Mouse (Mus musculus) brain, adult 2 months (tissue): ENCODE data around the gene Gm17655.
"Not testable (repeated sequence)": the region's sequence is repeated elsewhere in the genome, so short reads cannot be mapped to it uniquely, and the experiment has no call there.

Source experiments
- DNase-seq: peaks from one replicate; pipeline ENCODE4 v3.0.0; 2011; ENCODE audit warnings: low read depth, low spot score

The Gm17655 gene

DNA sequence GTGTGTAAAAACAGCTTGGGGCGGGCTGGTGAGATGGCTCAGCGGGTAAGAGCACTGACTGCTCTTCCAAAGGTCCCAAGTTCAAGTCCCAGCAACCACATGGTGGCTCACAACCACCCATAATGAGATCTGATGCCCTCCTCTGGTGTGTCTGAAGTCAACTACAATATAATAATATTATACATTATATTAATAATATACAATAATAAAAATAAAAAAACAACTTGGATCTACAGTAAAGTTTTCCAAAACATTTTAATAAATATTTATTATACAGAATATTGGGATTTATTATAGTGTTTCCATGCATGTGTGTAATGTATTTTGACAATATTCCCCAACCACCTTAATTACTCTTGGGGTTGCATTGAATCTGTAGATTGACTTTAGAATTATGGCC, at the start of gene Gm17655:
TSS of gene Gm17655 (minus strand) at position 101 of the 400 bp plus-strand sequence.
- not testable (repeated sequence) for DNase-seq

DNA sequence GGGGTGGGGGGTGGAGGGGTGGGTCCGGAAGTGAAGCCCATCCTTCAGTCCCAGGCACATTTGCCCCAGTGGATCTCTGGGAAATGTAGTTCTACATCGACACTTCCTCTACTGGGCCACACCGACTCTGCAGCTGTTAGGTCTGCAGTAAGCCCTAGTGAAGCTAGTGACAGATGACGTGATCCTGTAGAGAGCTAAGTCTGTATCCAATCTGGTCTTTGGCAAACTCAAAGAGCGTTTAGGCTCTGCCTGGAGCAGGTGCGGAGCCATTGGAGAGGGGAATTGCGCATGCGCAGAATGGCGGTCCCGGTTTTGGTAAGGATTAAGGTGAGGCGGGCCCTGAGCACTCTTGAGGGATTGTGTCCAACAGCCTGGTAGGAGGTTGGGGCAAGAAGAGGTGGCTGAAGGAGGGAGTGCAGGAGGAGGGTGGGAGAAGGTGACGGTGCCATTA, 37.7 kb upstream of the Gm17655 start, which contains the start of gene Zfp605:
TSS of gene Zfp605 (plus strand) at position 102 of the 451 bp plus-strand sequence.
- peak; percentile 97 for DNase-seq

GRCm38 (mm10) chr5:110108305-110108628, 36.0 kb upstream of the Gm17655 start:
- DNase-seq, result no peak

GRCm38 (mm10) chr5:110107581-110108304, 35.4 kb upstream of the Gm17655 start, which contains the start of gene Gtpbp6:
Gene Gtpbp6 (minus strand): TSS chr5:110108197.
- peak; percentile 99 for DNase-seq

DNA sequence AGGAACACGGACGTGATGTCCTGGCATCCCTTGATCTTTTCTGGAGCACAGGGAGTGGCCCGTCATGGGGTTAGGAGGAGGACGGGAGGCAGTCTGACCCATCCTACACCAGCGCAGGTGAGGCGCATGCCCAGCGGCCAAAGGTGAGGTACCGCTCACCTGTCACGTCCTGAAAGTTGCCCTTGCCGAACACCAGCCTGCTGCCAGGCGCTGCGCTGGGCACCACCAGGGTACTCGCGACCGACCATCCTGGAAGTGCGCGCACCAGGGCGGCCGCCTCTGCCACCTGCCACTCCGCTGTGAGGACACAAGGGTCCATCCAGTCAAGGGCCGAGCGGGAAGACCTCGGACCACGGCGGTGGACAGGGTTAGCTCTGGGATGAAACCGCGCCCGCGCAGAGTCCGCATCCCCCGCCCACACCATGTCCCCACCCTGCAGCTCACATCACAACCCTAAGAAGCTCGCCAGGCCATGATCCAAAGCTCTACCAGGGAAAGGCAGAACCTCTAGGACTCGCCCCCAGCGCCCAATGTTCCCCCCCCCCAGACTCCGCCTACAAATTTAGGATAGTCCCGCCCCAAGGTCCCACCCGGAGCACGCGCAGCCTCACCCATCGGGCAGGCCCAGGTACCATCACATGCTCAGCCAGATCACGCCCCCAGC, 34.7 kb upstream of the Gm17655 start:
- DNase-seq, result no peak

DNA sequence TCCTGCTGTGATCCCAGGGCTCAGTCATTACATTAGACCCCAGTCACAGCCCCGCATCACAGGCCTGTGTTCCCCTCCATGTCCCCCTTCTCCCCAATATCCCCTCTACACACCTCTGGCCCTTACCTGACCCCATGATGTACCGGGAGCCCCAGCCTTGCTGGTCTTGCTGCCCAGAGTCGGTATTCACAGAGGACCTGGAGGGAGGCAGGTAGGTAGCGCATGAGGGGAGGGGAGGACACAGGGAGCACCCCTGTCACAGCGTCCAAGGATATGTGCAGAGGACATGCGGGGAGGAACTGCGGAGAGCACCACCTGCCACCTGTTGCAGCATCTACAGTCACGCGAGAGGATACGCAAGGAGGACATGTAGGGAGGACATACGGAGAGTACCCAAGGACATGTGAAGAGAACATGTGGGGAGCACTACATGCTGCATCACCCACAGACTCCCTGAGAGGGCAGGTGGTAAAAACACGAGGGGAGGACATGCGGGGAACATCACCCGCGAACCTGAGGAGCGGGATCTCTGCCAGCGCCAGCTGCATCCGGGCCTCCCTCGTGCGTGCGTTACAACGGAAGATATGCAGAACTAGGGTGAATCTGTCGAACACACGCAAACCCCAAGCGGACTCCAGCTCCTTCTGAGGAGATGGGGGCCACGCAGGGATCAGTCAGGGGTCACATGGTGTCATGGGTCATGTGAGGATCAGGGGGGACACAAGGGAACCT, 34.0 kb upstream of the Gm17655 start:
- DNase-seq, result peak; percentile 29

- DNase-seq, result no peak
These were observed 32.5 kb upstream of the Gm17655 start for GRCm38 (mm10) chr5:110104616-110105380.

DNA sequence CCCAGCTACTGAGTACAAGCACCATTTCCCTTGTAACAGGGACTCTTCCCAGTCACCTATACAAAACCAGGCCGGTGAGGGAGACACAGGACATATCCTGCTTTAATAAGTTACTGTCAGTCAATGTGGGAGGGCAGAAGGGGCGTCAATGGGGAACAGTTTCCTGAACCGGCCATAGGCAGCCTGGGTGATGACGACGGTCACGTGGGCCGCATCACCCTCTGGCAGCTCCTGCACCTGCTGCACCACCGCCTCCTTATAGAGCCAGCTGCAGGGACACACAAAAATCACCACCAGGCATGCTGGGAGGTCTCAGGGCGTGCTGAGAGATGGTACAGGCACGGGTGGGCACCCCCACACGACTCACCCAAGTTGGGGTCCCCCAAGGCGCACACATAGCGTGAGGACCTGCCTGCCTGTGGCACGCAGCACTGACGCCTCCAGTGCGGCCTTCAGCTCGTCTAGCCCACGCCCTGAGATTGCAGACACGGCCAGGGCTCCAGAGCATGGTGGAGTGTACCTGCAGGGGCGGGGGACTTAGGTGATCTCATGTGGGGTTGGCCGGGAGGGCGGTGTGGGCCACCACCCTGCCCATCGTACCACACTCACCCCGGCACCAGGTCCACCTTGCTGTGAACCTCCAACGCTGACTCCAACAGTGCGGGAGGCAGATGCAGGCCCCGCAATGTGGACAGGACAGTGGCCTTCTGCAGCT, 31.7 kb upstream of the Gm17655 start:
- no peak for DNase-seq

DNA sequence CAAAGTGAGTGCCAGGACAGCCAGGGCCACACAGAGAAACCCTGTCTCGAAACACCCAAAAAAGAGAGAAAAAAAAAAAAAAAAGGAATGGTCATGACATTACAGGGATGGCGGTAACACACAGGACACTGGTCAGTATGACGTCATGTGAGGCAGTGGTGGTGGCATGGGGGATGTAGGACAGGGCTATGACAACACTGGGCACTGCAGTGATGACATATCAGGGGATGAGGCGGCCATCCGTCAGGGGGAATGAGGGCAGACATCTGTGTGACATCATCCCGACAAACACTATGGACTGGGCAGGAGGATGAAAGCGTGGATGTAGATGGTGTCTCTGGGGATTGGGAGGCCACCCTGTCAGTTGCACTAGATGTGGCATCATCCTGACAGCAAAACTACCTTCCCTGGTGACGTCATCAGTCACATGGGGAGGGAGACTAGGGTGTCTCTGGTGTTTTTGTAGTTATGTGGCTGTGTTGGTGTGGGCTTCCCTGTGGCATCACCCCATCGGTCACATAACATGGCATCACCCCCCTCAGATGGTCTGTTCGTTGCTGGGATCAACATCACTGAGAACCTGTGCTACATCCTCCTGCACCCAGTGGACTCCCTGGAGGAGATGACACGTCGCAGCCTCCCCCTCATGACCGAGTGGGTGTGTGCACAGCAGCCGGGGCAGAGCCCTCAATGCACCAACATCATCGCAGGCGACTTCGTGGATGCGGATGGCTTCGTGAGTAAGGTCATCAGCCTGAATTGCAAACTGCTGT, 30.7 kb upstream of the Gm17655 start:
- DNase-seq, result peak; percentile 26

DNA sequence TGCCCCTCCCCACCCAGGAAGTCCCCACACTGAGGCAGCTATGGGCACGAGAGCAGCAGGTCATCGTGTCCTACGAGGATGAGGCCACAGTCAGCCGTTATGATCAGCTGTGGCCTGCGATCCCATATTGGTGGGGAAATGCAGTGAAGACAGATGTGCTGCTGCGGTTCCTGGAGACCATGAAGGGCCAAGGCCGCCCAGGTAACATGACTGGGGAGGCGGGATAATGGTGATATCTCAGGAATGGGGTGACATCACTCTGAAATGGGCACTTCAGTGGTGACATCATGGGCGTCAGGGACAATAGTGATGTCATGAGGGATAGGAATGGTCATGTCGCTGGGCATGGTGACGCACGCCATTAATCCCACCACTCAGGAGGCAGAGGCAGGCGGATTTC, 30.1 kb upstream of the Gm17655 start:
- no peak for DNase-seq

GRCm38 (mm10) chr5:110101716-110102347, 29.5 kb upstream of the Gm17655 start:
- DNase-seq, result peak; percentile 87

DNA sequence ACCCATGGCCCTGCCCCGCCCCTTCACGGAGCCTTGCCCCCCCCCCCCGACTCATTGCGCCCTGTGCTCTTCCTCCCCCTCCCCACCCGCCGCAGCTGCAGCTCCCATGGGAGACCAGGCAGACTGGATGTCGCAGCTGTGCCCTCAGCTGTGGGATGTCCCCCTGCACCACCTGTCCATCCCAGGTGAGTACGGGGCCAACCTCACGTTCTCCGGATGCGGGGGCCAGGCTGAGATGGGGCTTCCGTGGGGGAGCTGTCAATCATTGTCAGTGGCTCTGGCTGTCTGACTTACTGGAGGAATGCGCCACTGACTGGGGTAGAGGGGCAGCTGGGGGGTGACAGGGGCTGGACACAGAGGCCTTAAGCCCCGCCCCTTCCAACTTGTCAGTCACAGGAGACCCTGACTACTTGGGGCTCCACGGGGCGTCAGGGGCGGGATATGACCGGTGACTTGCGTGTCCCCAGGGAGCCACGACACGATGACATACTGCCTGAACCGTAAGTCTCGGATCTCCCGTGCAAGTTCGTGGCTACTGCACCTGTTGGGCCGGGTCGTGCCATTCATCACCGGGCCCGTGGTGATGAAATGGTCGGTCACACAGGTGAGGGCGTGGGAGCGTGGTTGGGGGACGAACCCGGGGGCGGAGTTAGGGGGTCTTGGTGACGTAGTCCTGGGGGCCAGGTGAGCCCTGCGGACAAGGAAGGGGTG, 28.8 kb upstream of the Gm17655 start:
- DNase-seq, result peak; percentile 48

DNA sequence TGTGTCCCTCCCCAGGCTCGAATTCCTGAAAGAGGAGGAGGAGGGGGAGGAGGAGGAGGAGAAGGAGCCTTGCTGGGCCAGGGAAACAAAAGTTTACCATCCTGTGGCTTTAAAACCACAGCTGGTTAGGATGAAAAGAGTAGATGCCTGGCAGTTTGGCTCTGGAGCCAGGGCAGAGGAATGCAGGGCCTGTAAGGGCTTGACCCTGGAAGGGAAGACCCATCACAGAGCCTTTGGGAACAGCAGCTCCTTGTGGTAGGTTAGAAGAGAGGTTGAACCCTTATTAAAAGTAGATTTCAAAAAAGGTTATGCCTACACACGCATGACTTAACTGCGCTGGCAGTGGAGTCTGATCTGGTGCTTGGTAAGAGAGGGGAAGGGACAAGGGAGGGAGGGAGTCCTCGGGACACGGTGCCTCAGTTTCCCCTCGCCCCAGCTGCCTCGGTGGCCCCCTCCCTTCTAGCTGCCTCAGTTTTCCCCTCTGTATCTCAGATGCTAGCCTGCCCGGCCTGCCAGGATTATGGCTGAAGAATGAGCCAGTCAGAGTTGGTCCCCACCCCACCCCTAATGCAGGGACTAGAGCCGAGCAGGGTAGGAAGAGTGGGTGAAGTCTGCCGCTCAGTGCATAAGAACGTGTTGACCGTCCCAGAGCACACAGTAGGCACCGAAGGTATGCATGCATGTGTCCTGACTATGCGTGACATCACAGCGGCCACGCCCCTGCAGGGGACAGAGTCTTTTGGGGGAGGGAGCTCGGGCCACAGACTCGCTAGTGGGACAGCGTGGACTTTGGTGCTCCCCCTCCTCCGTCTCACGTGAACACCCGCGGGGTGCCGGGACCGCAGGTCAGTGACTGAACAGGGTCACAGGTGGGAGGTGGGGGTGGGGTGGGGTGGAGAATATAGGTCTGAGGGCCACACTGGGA, 27.6 kb upstream of the Gm17655 start, which contains the start of gene Plcxd1:
TSS of gene Plcxd1 (plus strand) at position 314 of the 925 bp plus-strand sequence.
- DNase-seq, result peak; percentile 31

GRCm38 (mm10) chr5:110098991-110099477, 26.7 kb upstream of the Gm17655 start:
- peak; percentile 81 for DNase-seq

DNA sequence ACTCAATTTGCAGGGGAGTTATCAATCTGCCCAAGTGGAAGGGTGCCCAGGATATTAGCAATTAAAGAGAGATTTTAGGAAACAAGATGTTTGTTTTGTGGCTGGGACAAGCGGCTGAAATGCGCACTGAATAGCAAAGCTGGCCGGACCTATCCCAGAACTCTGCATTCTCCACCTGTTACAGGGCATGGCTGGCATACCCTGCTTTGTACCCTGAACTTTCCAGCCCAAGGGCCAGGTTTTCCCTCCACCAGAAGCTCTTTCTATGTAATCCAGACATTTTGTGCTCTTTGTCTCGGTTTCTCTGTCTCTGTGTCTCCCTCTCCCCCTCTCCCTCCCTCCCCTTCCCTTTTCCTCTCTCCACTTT, 22.5 kb upstream of the Gm17655 start:
- DNase-seq, result no peak

DNA sequence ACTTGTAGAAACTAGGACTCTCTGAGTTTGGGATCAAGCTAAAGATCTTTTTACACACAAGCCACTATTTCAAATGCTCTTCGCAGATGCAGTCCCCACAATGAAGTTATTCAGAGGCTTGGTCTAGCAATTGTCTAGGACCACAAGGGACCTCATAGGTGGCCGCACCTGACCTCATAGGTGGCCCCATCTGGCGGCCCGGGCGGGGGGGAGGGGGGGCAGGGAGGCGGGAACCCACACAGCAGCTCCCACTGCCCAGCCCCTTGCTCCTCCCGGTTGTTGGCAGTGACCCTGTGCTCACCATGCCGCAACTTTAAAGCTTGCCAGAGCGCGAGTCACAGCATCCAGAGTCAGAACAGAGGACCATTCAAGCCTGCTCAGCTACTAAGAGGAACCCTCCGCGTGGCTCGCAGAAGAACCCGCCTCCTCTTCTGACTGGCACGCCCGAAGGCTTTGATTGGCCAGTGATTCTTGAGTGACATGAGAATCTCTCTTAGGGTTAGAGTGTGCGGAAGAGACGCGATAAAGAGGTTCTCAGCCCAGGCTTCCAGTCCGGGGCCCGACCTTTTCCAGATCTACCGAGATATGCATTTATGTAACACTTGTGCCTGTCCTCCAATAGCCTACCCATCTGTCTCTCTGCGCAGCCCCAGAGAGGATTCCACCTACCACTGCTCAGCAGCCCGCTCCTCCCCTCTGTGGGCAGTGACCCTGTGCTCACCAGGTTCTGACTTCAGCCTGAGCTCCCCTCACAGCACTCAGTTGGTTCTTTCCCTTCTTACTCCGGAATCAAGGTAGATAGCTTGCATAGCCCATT, 21.9 kb upstream of the Gm17655 start, which contains the start of gene Gm35315:
TSS of gene Gm35315 (minus strand) at position 391 of the 817 bp plus-strand sequence.
- peak; percentile 97 for DNase-seq

DNA sequence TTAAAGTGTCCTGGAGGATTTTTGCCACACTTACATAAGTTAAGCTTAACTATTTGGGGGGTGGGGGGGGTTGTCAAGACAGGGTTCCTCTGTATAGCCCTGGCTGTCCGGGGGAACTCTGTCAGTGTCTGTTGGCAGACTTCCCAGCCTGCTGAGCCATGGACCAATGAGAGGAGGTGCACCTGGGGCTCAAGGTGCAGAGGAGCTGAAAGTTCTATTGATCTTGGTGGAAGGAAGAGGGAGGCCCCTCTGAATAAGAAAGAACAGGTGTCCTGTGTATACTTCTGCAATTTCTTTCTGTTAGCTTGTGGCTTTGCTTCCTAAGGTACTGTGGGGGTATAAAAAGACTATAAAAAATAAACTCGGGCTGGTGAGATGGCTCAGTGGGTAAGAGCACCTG, 19.2 kb upstream of the Gm17655 start:
- DNase-seq, result no peak
